Mouse (Mus musculus): ENCODE data around the gene Ric8b.

Ric8b gene

GRCm38 (mm10) chr10:85006573-85007310, 89.3 kb downstream of the Ric8b start:
- DNase-seq (ENCODE audit: low spot score in 2 of 2): no peak

DNA sequence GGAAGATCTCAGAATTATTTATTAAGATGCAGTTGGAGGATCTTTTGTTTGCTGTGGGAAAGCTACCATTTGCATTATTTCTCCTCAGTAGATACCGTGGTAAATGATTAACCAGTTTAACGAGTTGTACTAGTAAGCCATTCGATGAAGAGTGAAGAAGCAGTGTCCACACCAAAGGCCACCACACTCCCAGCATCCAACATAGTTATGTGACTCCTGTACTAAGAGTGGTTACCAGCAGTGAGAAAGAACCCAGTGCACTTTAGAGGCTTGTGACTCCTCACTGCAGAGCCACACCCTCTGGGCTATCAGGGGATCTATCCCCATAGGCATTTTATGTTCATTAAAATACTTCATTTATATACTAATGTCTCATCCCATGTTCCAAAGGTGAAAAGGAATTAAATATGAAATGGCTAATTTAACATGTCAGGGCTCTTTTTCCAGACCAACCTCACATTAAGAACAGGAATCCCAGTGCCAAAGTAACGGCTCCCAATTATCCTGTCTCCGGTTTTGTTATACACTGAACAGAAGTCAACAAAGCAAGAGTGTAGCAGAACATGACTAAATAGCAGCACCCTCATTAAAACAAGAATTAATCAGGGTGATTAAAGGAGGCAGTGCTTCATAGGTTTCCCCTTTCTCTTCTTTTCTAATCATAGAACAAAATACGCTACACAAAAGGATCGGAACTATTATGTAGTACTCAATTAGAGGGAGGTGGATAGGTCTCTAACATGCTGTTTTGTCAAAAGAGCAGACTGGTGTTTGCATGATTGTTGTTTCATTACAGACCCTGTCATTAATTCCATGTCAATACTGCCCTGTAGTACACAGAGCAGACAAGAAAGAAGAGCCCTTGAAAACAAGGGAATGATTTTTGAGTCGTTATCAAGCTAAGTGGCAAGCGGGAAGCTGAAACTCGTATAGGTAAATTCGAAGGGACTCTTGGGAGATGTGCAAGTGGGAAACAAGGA, 90.7 kb downstream of the Ric8b start:
- no peak for DNase-seq (ENCODE audit: low spot score in 2 of 2)

- no peak for DNase-seq (ENCODE audit: low spot score in 2 of 2)
Measured at GRCm38 (mm10) chr10:85011066-85011465, 93.7 kb downstream of the Ric8b start.

DNA sequence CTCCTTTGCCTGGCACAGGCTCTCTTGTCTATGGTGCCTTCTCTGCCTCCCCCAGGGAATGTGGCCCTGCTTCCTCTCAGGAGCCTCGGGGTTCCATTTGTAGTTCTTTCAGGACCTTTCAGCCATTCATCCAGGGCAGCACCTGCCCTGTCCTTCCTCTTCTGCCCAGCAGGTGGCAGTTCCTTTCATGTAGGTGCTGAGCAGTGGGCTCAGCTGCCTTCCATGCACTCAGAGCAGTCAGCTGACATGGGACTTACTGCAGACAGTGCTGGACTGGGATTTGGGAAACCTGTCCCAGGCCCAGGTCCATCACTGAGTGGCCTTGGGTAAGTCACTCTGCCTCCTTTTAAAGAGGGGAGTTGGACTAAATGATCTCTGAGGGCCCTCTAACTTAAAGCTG, 96.0 kb downstream of the Ric8b start:
- no peak for DNase-seq (ENCODE audit: low spot score in 2 of 2)

- no peak for DNase-seq (ENCODE audit: low spot score in 2 of 2)
Measured at GRCm38 (mm10) chr10:85013924-85014428, 96.6 kb downstream of the Ric8b start.

GRCm38 (mm10) chr10:85014456-85014976, 97.1 kb downstream of the Ric8b start:
- DNase-seq (ENCODE audit: low spot score in 2 of 2): no peak

DNA sequence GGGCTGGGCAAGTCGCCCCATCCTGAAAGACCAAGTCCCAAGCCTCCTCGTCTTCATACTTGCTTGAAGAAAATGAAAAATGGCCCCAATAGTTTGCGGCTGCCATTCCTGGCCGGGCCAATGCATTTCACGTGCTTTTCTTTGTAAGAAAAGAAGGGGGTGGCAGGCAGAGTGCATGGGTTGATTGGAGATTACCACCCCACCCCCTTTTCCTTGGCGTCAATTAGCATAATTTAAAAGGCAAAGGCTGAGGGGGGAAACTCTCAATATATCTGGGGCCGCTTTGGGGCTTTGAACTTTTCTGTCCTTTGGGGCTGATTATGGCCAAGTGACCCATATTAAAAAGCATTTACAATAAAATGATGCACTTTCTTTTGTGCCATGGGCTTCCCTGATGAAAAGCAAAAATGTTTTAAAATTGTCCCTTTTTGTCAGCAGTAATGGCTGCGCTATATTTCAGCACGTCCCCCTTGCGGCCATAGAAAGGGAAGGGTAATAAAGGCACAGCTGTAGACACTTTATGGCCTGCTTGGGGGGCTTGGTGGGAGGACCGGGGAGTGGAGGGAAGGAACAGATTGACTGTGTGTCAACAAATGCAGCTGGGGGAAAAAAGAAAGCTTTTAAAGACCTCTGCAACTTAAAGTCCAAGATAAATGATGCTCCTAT, 105.4 kb downstream of the Ric8b start:
- no peak for DNase-seq (ENCODE audit: low spot score in 2 of 2)

- DNase-seq (ENCODE audit: low spot score in 2 of 2): peak in 1 of 2 experiments; percentile 42
Measured at GRCm38 (mm10) chr10:85023313-85023666, 105.9 kb downstream of the Ric8b start.

DNA sequence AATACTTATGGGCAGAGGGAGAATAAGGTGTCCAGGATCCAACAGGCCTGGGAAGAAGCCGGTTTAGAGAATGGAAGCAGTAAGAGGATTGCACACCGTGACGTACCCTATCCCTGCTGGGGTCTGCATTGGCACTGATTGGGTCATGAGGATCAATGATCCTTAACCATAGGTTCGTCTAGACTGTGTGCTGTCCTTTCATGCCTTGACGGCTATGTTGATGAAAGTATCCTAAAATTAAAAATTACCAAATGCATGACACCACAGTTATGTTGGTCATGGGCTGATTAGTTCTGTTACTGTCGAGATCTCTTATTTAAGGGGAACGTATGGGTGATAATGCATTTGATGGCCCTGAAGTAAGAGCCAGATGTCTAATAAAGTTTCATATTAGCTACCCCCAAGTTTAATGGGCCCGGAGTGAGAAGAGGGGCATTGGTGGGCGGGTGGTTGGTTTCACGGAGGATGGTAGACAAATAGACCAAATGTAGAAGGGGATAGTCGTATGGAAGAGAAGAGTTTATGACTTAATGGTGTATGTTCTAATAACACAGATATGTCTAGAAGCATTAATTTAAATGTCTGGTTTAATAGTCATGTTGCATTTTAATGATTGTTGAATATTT, 108.5 kb downstream of the Ric8b start:
- no peak for DNase-seq (ENCODE audit: low spot score in 2 of 2)

- DNase-seq (ENCODE audit: low spot score in 2 of 2): no peak
Measured at GRCm38 (mm10) chr10:85027619-85028175, 110.3 kb downstream of the Ric8b start.

- DNase-seq (ENCODE audit: low spot score in 2 of 2): no peak
Measured at GRCm38 (mm10) chr10:85035131-85035725, 117.8 kb downstream of the Ric8b start.

- no peak for DNase-seq (ENCODE audit: low spot score in 2 of 2)
Measured at GRCm38 (mm10) chr10:85038147-85038546, 120.7 kb downstream of the Ric8b start.

DNA sequence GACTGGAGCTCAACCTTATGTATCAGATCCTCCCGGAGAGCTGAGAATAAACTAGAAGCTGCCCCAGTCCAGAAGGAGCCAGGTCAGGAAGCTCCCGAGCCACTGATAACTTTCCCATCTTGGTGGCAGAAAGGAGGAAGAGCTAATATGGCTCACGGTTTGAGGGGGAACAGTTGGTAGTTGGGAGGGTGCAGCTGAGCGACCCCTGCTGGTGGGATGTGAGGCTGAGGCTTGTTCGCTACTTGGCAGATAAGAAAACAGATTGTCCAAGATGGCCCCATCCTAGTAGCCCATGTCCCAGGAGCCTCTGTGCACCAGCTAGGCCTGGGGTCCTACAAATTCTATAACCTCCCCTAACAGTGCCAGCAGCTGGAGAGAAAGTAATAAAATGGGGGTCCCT, 121.4 kb downstream of the Ric8b start:
- no peak for DNase-seq (ENCODE audit: low spot score in 2 of 2)

- DNase-seq (ENCODE audit: low spot score in 2 of 2): no peak
Measured at GRCm38 (mm10) chr10:85044191-85044711, 126.8 kb downstream of the Ric8b start.

GRCm38 (mm10) chr10:85044732-85045720, 127.6 kb downstream of the Ric8b start:
- peak in 1 of 2 experiments; percentile 55 for DNase-seq (ENCODE audit: low spot score in 2 of 2)

GRCm38 (mm10) chr10:85046585-85046984, 129.2 kb downstream of the Ric8b start:
- DNase-seq (ENCODE audit: low spot score in 2 of 2): no peak

GRCm38 (mm10) chr10:85048008-85048407, 130.6 kb downstream of the Ric8b start:
- DNase-seq (ENCODE audit: low spot score in 2 of 2): no peak

DNA sequence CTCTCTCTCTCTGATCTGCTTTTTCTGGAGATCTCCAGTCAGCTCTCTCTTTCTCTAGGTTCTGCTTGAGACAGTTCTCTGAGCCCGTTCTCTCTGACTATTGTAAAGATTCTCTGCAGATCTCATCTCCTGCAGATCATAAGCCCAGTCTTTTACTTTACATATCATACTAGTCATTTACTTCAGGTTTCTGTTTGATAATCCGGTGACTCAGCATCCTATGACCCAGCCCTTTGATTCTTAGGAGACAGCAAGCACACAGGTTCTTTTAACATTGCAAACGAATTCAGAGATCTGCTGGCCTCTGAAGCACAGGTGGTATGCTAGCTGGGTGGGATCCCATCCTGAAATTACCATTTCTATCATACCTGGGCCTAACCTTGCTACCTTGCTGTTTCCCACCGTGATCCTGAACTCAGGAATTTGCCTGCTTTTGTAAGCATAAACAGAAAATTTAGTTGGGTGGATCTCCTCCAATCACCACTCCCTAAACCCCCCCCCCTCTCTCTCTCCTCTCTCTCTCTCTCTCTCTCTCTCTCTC, 133.3 kb downstream of the Ric8b start:
- DNase-seq (ENCODE audit: low spot score in 2 of 2): no peak

- DNase-seq (ENCODE audit: low spot score in 2 of 2): no peak
Measured at GRCm38 (mm10) chr10:85052451-85052850, 135.0 kb downstream of the Ric8b start.
